Mouse (Mus musculus) neural tube, embryonic 14.5 days (tissue): ENCODE data around the gene Snrnp48. TPM values are rescaled to one million over a fixed set of nuclear protein-coding genes. Genes with fewer than 3 reads are reported as not detected.

Source experiments
- ATAC-seq: fragments of 200-750 bp; cut with Nextera tagmentation; 2 replicates; pipeline ENCODE4 v1.8.0; 2017; ENCODE audit warnings: low read depth, mild to moderate bottlenecking, moderate TSS enrichment, moderate library complexity
- H3K27ac ChIP-seq: fragments of 300-500 bp; sonication (generic); 2 replicates; pipeline ENCODE4 v1.5.1; 2014; ENCODE audit warnings: low read depth, mild to moderate bottlenecking, control low read depth, low read length, moderate library complexity, mixed read lengths
- H3K27me3 ChIP-seq: fragments of 300-500 bp; sonication (generic); 2 replicates; pipeline ENCODE4 v1.6.1; 2014; ENCODE audit warnings: low read length; ENCODE audit not compliant: control insufficient read depth, insufficient read depth
- H3K36me3 ChIP-seq: fragments of 300-500 bp; sonication (generic); 2 replicates; pipeline ENCODE4 v1.6.1; 2014; ENCODE audit warnings: low read length, mixed read lengths; ENCODE audit not compliant: control insufficient read depth, insufficient read depth
- H3K4me1 ChIP-seq: fragments of 300-500 bp; sonication (generic); 2 replicates; pipeline ENCODE4 v1.6.1; 2014; ENCODE audit warnings: low read length; ENCODE audit not compliant: control insufficient read depth, insufficient read depth
- H3K4me2 ChIP-seq: fragments of 300-500 bp; sonication (generic); 2 replicates; pipeline ENCODE4 v1.6.1; 2014; ENCODE audit warnings: mild to moderate bottlenecking, low read depth, low read length, control low read depth
- H3K4me3 ChIP-seq: fragments of 300-500 bp; sonication (generic); 2 replicates; pipeline ENCODE4 v1.5.1; 2014; ENCODE audit warnings: low read depth, low read length, control low read depth, mixed read lengths
- H3K9ac ChIP-seq: fragments of 300-500 bp; sonication (generic); replicated peaks from 2 replicates; pipeline ENCODE4 v1.6.1; 2014; ENCODE audit warnings: low read depth, mild to moderate bottlenecking, control low read depth, low read length, mixed read lengths
- H3K9me3 ChIP-seq: fragments of 300-500 bp; sonication (generic); 2 replicates; pipeline ENCODE4 v1.6.1; 2016; ENCODE audit warnings: low read length; ENCODE audit not compliant: control insufficient read depth
- WGBS: fragments of 180-500 bp; shearing (Covaris S2); extraction: QIAGEN DNeasy Blood & Tissue Kit; methylation state at CpG from one replicate; pipeline ENCODE4 v1.1.7; 2014; 5-methylcytosine and 5-hydroxymethylcytosine counted together
- polyA plus RNA-seq: library from polyadenylated mRNA; unstranded; fragments of >200 nt; fragmentation: Nextera tagmentation; extraction: Ambion mirVana; gene quantifications from 2 replicates; pipeline ENCODE4 v1.2.1, GENCODE M21; 2014

The Snrnp48 gene
- polyA plus RNA-seq, 1 experiment from 2014 or later, result 32.9 TPM

- Histone ChIP-seq H3K4me2 (no peak overlapping the region), H3K9ac (no peak overlapping the region), H3K9me3 (no peaks in the 10 kb centered on the region), H3K36me3 (no peaks in the 10 kb centered on the region), H3K27me3 (no peaks in the 10 kb centered on the region), H3K4me1 (no peaks in the 10 kb centered on the region), H3K4me3 (no peak overlapping the region), H3K27ac (no peak overlapping the region)
- no peak for ATAC-seq
- WGBS, result 77% methylated on average over 3 of the region's 3 CpGs
Measured at GRCm38 (mm10) chr13:38235370-38235769, 30.6 kb downstream of the Snrnp48 start.

- Histone ChIP-seq H3K4me2 (no peak overlapping the region), H3K9me3 (no peaks in the 10 kb centered on the region; the same call in 1 of the 2 replicates), H3K36me3 (no peaks in the 10 kb centered on the region), H3K27ac (no peak overlapping the region), H3K27me3 (no peaks in the 10 kb centered on the region), H3K9ac (no peak overlapping the region), H3K4me1 (no peaks in the 10 kb centered on the region), H3K4me3 (no peak overlapping the region)
- ATAC-seq, result no peak
- WGBS, result 82% methylated on average over 5 of the region's 5 CpGs
Measured at GRCm38 (mm10) chr13:38248151-38248550, 43.4 kb downstream of the Snrnp48 start.

- WGBS, result 80% methylated on average over 3 of the region's 3 CpGs
- no peaks in the 10 kb centered on the region for H3K9me3 ChIP-seq
- ATAC-seq, result no peak
Measured at GRCm38 (mm10) chr13:38251226-38251625, 46.5 kb downstream of the Snrnp48 start.

GRCm38 (mm10) chr13:38253696-38254095 is 49.0 kb downstream of the Snrnp48 start:
- WGBS, result 88% methylated on average over 9 of the region's 9 CpGs

More at GRCm38 (mm10) chr13:38251226-38251625, 46.5 kb downstream of the Snrnp48 start:
- Histone ChIP-seq H3K36me3 (no peaks in the 10 kb centered on the region), H3K27me3 (no peaks in the 10 kb centered on the region), H3K4me3 (no peak overlapping the region), H3K4me2 (no peak overlapping the region), H3K4me1 (no peaks in the 10 kb centered on the region), H3K9ac (no peak overlapping the region), H3K27ac (no peak overlapping the region)

GRCm38 (mm10) chr13:38258901-38259300 is 54.2 kb downstream of the Snrnp48 start:
- ATAC-seq, result no peak
- Histone ChIP-seq H3K9ac (no peak overlapping the region), H3K27ac (no peak overlapping the region), H3K4me2 (no peak overlapping the region), H3K36me3 (no peaks in the 10 kb centered on the region), H3K4me1 (no peaks in the 10 kb centered on the region), H3K9me3 (no peaks in the 10 kb centered on the region), H3K27me3 (no peaks in the 10 kb centered on the region), H3K4me3 (no peak overlapping the region)
- WGBS, result 51% methylated on average over 2 of the region's 2 CpGs

More at GRCm38 (mm10) chr13:38253696-38254095, 49.0 kb downstream of the Snrnp48 start:
- no peak overlapping the region for H3K27ac ChIP-seq
- H3K4me1 ChIP-seq, result no peaks in the 10 kb centered on the region
- no peaks in the 10 kb centered on the region for H3K36me3 ChIP-seq
- H3K27me3 ChIP-seq, result no peaks in the 10 kb centered on the region
- H3K9me3 ChIP-seq, result no peaks in the 10 kb centered on the region
- no peak overlapping the region for H3K9ac ChIP-seq
- H3K4me3 ChIP-seq, result no peak overlapping the region
- no peak overlapping the region for H3K4me2 ChIP-seq
- ATAC-seq, result no peak

GRCm38 (mm10) chr13:38269055-38269692 is 64.4 kb downstream of the Snrnp48 start:
- H3K9me3 ChIP-seq, result no peaks in the 10 kb centered on the region
- WGBS, result 89% methylated on average over 8 of the region's 8 CpGs

GRCm38 (mm10) chr13:38272624-38273023 is 67.9 kb downstream of the Snrnp48 start:
- H3K27me3 ChIP-seq, result no peaks in the 10 kb centered on the region
- H3K4me2 ChIP-seq, result no peak overlapping the region
- ATAC-seq, result no peak
- no peak overlapping the region for H3K27ac ChIP-seq
- no peak overlapping the region for H3K4me3 ChIP-seq
- no peaks in the 10 kb centered on the region for H3K4me1 ChIP-seq
- no peak overlapping the region for H3K9ac ChIP-seq
- H3K9me3 ChIP-seq, result no peaks in the 10 kb centered on the region
- 60% methylated on average over 3 of the region's 3 CpGs for WGBS
- no peaks in the 10 kb centered on the region for H3K36me3 ChIP-seq

More at GRCm38 (mm10) chr13:38269055-38269692, 64.4 kb downstream of the Snrnp48 start:
- Histone ChIP-seq H3K4me2 (no peak overlapping the region), H3K27me3 (no peaks in the 10 kb centered on the region), H3K27ac (no peak overlapping the region), H3K36me3 (no peaks in the 10 kb centered on the region), H3K9ac (no peak overlapping the region), H3K4me1 (no peaks in the 10 kb centered on the region), H3K4me3 (no peak overlapping the region)
- ATAC-seq, result no peak

Other genes starting within 250 kb of the Snrnp48 start
- 53.0 and 69.3 TPM in 2 replicates for gene Ssr1, start 210.7 kb upstream of the Snrnp48 start, polyA plus RNA-seq
- 54.0 and 57.5 TPM in 2 replicates for gene Riok1, start 167.9 kb upstream of the Snrnp48 start, polyA plus RNA-seq
- 2.0 and 2.7 TPM in 2 replicates for gene Cage1, start 167.9 kb upstream of the Snrnp48 start, polyA plus RNA-seq
- gene Dsp, start 53.6 kb upstream of the Snrnp48 start, polyA plus RNA-seq, result 0.08 and 0.15 TPM in 2 replicates
- 1.3 and 4.4 TPM in 2 replicates for gene Bmp6, start 140.2 kb downstream of the Snrnp48 start, polyA plus RNA-seq